Mouse (Mus musculus) hindbrain, embryonic 11.5 days (tissue): ENCODE results near the gene Cryab. TPM values are rescaled to one million over a fixed set of nuclear protein-coding genes. Genes with fewer than 3 reads are reported as not detected.

Source experiments
- ATAC-seq: fragments of 200-750 bp; cut with Nextera tagmentation; 2 replicates; pipeline ENCODE4 v1.8.0; 2017; ENCODE audit warnings: mild to moderate bottlenecking, moderate TSS enrichment, moderate library complexity; ENCODE audit not compliant: low FRiP score
- DNase-seq: peaks from one replicate; pipeline ENCODE4 v3.0.0-alpha.2; 2015; ENCODE audit warnings: low spot score
- H3K27ac ChIP-seq: fragments of 300-500 bp; sonication (generic); 2 replicates; pipeline ENCODE4 v1.5.1; 2014; ENCODE audit warnings: mild to moderate bottlenecking, low read depth, low read length
- H3K27me3 ChIP-seq: fragments of 300-500 bp; sonication (generic); 2 replicates; pipeline ENCODE4 v1.6.1; 2014; ENCODE audit warnings: mild to moderate bottlenecking, low read length, moderate library complexity, mixed read lengths; ENCODE audit not compliant: control insufficient read depth, insufficient read depth
- H3K36me3 ChIP-seq: fragments of 300-500 bp; sonication (generic); 2 replicates; pipeline ENCODE4 v1.6.1; 2014; ENCODE audit warnings: mild to moderate bottlenecking, low read length, moderate library complexity, mixed read lengths; ENCODE audit not compliant: control insufficient read depth, insufficient read depth
- H3K4me1 ChIP-seq: fragments of 300-500 bp; sonication (generic); replicated peaks from 2 replicates; pipeline ENCODE4 v1.6.1; 2014; ENCODE audit warnings: low read length, mixed read lengths; ENCODE audit not compliant: control insufficient read depth, insufficient read depth
- H3K4me2 ChIP-seq: fragments of 300-500 bp; sonication (generic); replicated peaks from 2 replicates; pipeline ENCODE4 v1.6.1; 2014; ENCODE audit warnings: mild to moderate bottlenecking, low read depth, low read length
- H3K4me3 ChIP-seq: fragments of 300-500 bp; sonication (generic); 2 replicates; pipeline ENCODE4 v1.5.1; 2014; ENCODE audit warnings: low read depth, low read length
- H3K9ac ChIP-seq: fragments of 300-500 bp; sonication (generic); 2 replicates; pipeline ENCODE4 v1.6.1; 2014; ENCODE audit warnings: low read depth, low read length
- H3K9me3 ChIP-seq: fragments of 300-500 bp; sonication (generic); 2 replicates; pipeline ENCODE4 v1.6.1; 2016; ENCODE audit warnings: low read length; ENCODE audit not compliant: control insufficient read depth
- WGBS: fragments of 180-500 bp; shearing (Covaris S2); extraction: QIAGEN DNeasy Blood & Tissue Kit; methylation state at CpG from one replicate; pipeline ENCODE4 v1.1.7; 2014; 5-methylcytosine and 5-hydroxymethylcytosine counted together
- polyA plus RNA-seq: library from polyadenylated mRNA; unstranded; fragments of >200 nt; fragmentation: Nextera tagmentation; extraction: Ambion mirVana; gene quantifications from 2 replicates; pipeline ENCODE4 v1.2.1, GENCODE M21; 2014

Cryab gene
- polyA plus RNA-seq, 1 experiment from 2014 or later = 7.4 TPM

DNA sequence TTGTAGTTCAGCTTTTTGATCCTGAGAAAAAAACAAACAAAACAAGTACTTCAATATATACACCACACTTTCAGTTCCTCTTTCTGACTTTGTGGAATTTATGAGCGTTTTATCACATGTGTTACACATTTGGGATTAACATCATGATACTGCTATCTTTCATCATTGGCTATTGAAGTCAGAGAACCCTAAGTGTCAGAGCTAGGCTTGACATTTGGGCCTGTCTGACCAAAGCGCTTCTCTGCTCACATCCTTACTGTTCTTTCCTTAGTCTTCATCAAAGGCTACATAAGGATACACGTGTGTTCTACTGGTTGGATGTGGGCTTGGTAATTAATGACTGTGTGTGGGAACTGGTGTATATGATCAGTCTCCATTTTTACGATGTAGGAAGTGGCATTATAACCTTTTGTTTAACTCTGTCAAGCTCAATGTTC is 22.9 kb downstream of the Cryab start:
- H3K27ac ChIP-seq = no peak overlapping the region
- H3K9me3 ChIP-seq = no peaks in the 10 kb centered on the region
- WGBS = 92% methylated on average over 4 of the region's 4 CpGs
- no peak for ATAC-seq
- no peaks in the 10 kb centered on the region for H3K36me3 ChIP-seq
- 0 out of 2 replicates have a peak, but pooled peaks cover 2% of the 10 kb centered on the region for H3K4me1 ChIP-seq
- DNase-seq = no peak
- H3K9ac ChIP-seq = no peak overlapping the region
- no peak overlapping the region; the same call in 1 of the 2 replicates for H3K4me2 ChIP-seq
- no peak overlapping the region for H3K4me3 ChIP-seq
- H3K27me3 ChIP-seq = no peaks in the 10 kb centered on the region

DNA sequence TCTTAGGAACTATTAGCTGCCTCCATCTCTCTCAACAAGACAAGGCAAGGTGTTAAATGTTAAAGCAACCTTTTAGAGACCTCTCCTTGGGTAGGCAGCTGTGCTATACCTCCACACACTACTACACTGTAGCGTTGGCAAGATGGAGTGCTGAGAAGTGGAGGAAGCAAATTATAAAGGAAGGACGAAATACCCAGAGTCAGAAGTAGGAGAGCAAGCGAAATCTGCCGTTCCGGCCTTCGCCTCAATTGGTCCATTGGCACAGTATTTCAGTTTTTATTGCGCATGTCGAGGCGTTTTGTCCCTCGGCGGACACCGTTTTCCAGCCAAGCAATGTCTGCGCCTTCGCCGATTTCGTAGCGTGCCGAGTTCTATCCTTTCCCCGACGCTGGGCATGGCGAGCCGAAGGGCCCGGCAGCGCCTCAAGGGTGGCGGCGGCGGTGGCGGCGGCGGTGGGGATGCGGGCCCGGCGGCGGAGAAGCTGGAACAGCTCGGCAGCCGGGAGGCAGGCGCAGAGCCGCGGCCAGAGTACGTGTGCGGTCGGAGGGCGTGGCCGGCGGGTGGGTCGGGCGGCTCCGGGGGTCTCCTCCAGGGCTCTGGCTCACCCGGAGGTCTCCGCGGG is 24.0 kb downstream of the Cryab start, which contains the start of the genes Alg9 and 1110032A03Rik:
Alg9 (plus strand) TSS at position 29 of the 622 bp plus-strand sequence.
1110032A03Rik (minus strand) TSS at position 530 of the 622 bp plus-strand sequence.
- Histone ChIP-seq H3K36me3 (no peaks in the 10 kb centered on the region), H3K27ac (peak within 1 kb of the TSS; percentile 43), H3K4me1 (0 out of 2 replicates have a peak, but pooled peaks cover 2% of the 10 kb centered on the region), H3K9ac (peak within 1 kb of the TSS; percentile 71), H3K4me3 (peak within 1 kb of the TSS; percentile 70), H3K4me2 (peak within 1 kb of the TSS; percentile 58), H3K9me3 (no peaks in the 10 kb centered on the region), H3K27me3 (no peaks in the 10 kb centered on the region)
- peak; percentile 91 for DNase-seq
- ATAC-seq = peak; percentile 88
- under 1% methylated on average over 41 of the region's 51 CpGs for WGBS

DNA sequence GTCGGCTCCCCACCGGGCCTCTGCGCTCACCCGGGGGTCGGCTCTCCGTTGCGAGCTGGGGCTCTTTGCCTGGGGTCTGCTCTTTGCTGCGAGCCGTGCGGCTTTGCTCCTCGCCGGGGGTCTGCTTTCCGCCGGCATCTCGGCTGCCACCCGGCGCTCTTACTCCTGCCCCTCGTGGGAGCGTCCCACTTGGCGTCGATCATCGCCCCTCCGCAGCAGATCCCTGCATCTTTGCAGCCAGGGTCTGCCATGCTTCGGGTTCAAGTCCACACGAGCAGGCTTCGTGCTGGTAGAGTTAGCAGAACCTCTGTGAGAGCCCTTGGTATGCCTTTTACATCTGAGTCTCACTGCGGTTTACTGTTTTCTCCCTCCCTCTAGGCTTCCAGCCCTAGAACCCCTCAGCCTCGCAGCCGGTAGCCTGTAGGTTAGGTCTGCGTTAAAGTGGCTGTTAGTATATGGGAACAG is 24.6 kb downstream of the Cryab start:
- Histone ChIP-seq H3K4me2 (peak overlapping the region; percentile 58), H3K36me3 (no peaks in the 10 kb centered on the region), H3K4me1 (0 out of 2 replicates have a peak, but pooled peaks cover 2% of the 10 kb centered on the region), H3K27ac (no peak overlapping the region; the same call in 1 of the 2 replicates), H3K27me3 (no peaks in the 10 kb centered on the region), H3K9ac (peak overlapping the region; percentile 71), H3K9me3 (no peaks in the 10 kb centered on the region), H3K4me3 (peak overlapping the region; percentile 70)
- DNase-seq (peak; percentile 57), ATAC-seq (peak; percentile 49; the same call in 1 of the 2 replicates)
- under 1% methylated on average over 29 of the region's 30 CpGs for WGBS

DNA sequence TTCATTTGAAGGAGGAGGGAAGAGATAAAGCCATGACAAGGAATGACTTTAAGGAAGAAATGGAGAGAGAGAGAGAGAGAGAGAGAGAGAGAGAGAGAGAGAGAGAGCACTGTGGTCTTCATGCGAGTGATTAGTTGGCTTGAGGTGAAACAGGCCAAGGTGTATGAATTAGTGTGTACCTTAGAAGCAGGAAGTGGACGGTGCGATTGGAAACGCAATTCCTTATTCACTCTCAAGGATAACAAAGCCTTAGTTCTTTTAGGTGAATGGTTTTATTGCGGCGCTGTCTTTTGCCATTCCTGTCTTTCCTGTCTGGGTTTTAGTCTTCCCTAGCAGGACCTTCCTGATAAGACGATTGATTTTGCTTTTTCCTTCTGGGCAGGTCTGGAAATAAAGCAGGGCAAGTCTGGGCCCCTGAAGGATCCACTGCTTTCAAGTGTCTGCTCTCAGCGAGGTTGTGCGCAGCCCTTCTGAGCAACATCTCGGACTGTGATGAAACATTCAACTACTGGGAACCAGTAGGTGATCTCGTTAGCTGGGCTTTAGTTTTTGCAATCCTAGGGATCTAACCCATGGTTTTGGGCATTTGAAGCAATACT is 25.1 kb downstream of the Cryab start:
- peaks cover under 1% of the 10 kb centered on the region; the same call in 1 of the 2 replicates for H3K36me3 ChIP-seq
- 0 out of 2 replicates have a peak, but pooled peaks cover 2% of the 10 kb centered on the region for H3K4me1 ChIP-seq
- no peak for ATAC-seq
- H3K27ac ChIP-seq = no peak overlapping the region
- H3K9ac ChIP-seq = peak overlapping the region; percentile 71
- 78% methylated on average over 11 of the region's 11 CpGs for WGBS
- no peaks in the 10 kb centered on the region for H3K9me3 ChIP-seq
- peak overlapping the region; percentile 58 for H3K4me2 ChIP-seq
- H3K4me3 ChIP-seq = peak overlapping the region; percentile 70
- DNase-seq = no peak
- no peaks in the 10 kb centered on the region for H3K27me3 ChIP-seq

DNA sequence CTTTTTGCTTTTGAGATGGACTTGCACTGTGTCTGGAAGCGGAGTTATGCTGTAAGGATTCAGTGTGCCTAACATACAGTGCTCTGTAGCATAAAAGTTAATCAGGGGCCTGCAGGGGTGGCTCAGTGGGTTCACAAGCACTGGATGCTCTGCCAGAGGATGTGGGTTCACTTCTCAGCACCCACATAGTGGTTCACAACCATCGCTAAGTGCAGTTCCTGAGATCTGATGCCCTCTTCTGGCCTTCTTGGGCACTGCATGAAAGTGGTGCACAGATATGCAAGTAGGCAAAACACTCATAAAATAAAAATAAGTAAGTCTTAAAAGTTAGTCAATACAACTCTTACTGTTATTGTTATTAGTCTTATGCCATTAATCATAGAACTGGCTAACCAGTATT is 31.0 kb downstream of the Cryab start:
- Histone ChIP-seq H3K27me3 (no peaks in the 10 kb centered on the region), H3K27ac (no peak overlapping the region), H3K9ac (no peak overlapping the region), H3K4me3 (no peak overlapping the region), H3K9me3 (no peaks in the 10 kb centered on the region), H3K36me3 (peaks cover 4% of the 10 kb centered on the region), H3K4me2 (no peak overlapping the region), H3K4me1 (no peaks in the 10 kb centered on the region)
- 80% methylated on average over 2 of the region's 2 CpGs for WGBS
- DNase-seq (peak; percentile 56), ATAC-seq (no peak)

DNA sequence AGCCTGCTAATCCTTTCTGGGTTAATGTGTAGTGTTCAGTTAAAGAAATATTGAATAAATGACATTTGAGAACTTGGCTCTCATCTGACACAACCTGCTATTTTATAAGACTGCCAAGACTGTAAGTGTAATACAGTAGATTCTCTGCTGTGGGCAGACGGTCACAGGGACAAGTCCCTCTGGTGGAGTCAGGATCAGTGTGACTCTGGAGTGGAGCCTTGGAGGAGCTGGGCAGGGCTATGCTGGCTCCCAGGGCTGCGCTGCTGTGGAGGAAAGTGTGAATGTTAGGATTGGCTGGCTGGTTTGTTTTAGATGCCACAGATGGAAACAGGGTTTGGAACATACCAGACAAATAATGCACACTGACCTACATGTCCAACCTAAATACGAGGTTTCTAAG is 44.1 kb downstream of the Cryab start:
- Histone ChIP-seq H3K9me3 (no peaks in the 10 kb centered on the region), H3K4me2 (no peak overlapping the region), H3K4me3 (no peak overlapping the region), H3K27me3 (no peaks in the 10 kb centered on the region), H3K36me3 (peaks cover 5% of the 10 kb centered on the region; the same call in 1 of the 2 replicates), H3K9ac (no peak overlapping the region), H3K4me1 (no peaks in the 10 kb centered on the region), H3K27ac (no peak overlapping the region)
- DNase-seq = no peak
- WGBS = 92% methylated on average over 3 of the region's 3 CpGs
- ATAC-seq = no peak

DNA sequence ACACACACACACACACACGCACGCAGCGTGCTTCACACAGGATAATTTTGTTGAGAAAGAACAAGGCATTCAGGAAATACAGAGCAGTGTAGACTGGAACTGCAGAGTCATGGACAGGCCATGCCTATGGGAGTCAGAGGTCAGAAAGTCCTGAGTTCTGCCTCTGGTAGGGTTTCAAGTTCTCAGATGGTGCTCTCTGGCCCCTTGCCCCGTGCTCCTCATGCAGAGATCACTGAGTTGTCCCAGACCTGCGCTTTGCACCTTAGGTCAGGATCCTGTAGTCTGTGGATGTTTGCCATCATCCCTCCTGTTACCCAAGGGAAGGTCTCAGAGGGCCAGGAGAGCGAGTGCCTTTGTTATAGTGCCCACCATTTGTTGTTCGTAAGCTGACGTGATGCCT is 45.7 kb downstream of the Cryab start:
- H3K27me3 ChIP-seq = no peaks in the 10 kb centered on the region
- peaks cover 2% of the 10 kb centered on the region; the same call in 1 of the 2 replicates for H3K36me3 ChIP-seq
- H3K4me2 ChIP-seq = no peak overlapping the region
- H3K27ac ChIP-seq = no peak overlapping the region
- ATAC-seq (no peak), DNase-seq (no peak)
- H3K4me3 ChIP-seq = no peak overlapping the region
- WGBS = 93% methylated on average over 8 of the region's 8 CpGs
- no peaks in the 10 kb centered on the region for H3K4me1 ChIP-seq
- H3K9me3 ChIP-seq = no peaks in the 10 kb centered on the region
- no peak overlapping the region for H3K9ac ChIP-seq

DNA sequence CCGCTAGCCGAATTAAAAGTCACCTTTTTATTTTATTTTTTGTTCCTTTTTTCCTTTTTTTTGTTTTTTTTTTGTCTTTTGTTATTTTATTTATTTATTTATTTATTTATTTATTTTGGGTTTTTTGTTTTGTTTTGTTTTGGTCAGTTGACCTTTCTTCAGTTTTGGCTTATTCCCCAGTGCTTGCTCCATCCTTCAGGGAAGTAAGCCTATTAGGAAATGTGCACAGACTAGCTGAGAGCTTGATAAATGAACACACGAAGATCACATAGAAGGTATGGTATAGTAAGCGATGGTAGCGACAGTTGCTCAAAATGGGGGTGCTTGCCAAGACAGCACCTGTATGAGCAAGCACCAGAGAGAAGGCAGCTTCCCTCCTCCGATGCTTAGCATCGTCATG is 46.5 kb downstream of the Cryab start:
- 96% methylated on average over 7 of the region's 7 CpGs for WGBS

More for the DNA sequence above, 46.5 kb downstream of the Cryab start:
- no peaks in the 10 kb centered on the region for H3K9me3 ChIP-seq
- H3K36me3 ChIP-seq = 0 out of 2 replicates have a peak, but pooled peaks cover 1% of the 10 kb centered on the region
- no peak overlapping the region for H3K4me2 ChIP-seq
- ATAC-seq = no peak
- no peaks in the 10 kb centered on the region for H3K4me1 ChIP-seq
- H3K4me3 ChIP-seq = no peak overlapping the region
- H3K27ac ChIP-seq = no peak overlapping the region
- no peak overlapping the region for H3K9ac ChIP-seq
- no peak for DNase-seq
- no peaks in the 10 kb centered on the region for H3K27me3 ChIP-seq
